In genomic region chr6:116673471-116674282, GRCm38 (mm10) we compare ENCODE assay signal across 8 mouse cellular contexts. TPM values are rescaled to one million over a fixed set of nuclear protein-coding genes. Genes with fewer than 3 reads are reported as not detected.
A peak's percentile ranks its signal among the peaks of the same experiment; 100 is the strongest.
DNase-seq lines count a peak whose midpoint lies in the region; ATAC-seq and TF ChIP-seq lines count a peak whose summit lies in the region.

TSS of gene Rassf4 (minus strand) at chr6:116673952.

- H3K4me2 ChIP-seq in lung, embryonic 15.5 days: peak within 1 kb of the TSS; percentile 95

- peak within 1 kb of the TSS; percentile 76 for H3K4me3 ChIP-seq in ES-E14 (ENCODE audit: insufficient read depth in 1 of 2, low read depth in 1 of 2, low read length in 2 of 2, poor library complexity in 1 of 2, severe bottlenecking in 1 of 2)
- peak within 1 kb of the TSS; percentile 69 for H3K4me3 ChIP-seq in hindbrain, embryonic 10.5 days
- H3K4me3 ChIP-seq in lung, embryonic 15.5 days: peak within 1 kb of the TSS; percentile 49

- WGBS in hindbrain, embryonic 10.5 days: under 1% methylated on average over 44 of the region's 44 CpGs
- under 1% methylated on average over 44 of the region's 44 CpGs for WGBS in lung, embryonic 15.5 days

- in situ Hi-C loops in ES-E14 (cut with MboI; ENCODE audit: low sequenced_read_pairs in 2 of 2, unreplicated experiment in 2 of 2): no loop called here

- peak; percentile 77 for DNase-seq in ES-E14 (ENCODE audit: low read depth, low spot score)
- DNase-seq in cerebellum, adult 9-11 months: peak; percentile 52
- peak; percentile 54 to 66 for DNase-seq in frontal cortex, postnatal 10 days (ENCODE audit: low spot score in 2 of 2)
- peak; percentile 96 for DNase-seq in hindbrain, embryonic 10.5 days (ENCODE audit: low spot score)
- DNase-seq in layer of hippocampus, adult 9-10 months (ENCODE audit: low spot score): peak; percentile 59
- DNase-seq in thymus, adult 18-20 months: peak; percentile 68 to 73

- peak; percentile 91 for ATAC-seq in lung, embryonic 15.5 days (ENCODE audit: borderline replicate concordance, extremely low read depth, low FRiP score, low TSS enrichment)
- ATAC-seq in neutrophil, adult 5-6 weeks (ENCODE audit: extremely low read depth, insufficient number of reproducible peaks, low FRiP score, poor library complexity, severe bottlenecking): peak; percentile 82

- 0 out of 2 replicates have a peak within 1 kb of the TSS, but pooled peaks have one; percentile 36 for H3K9ac ChIP-seq in ES-E14 (ENCODE audit: insufficient read depth, low read depth, low read length, poor library complexity, severe bottlenecking)
- H3K9ac ChIP-seq in lung, embryonic 15.5 days: peak within 1 kb of the TSS; percentile 31; the same call in 1 of the 2 replicates

- H3K36me3 ChIP-seq in ES-E14 (ENCODE audit: control insufficient read depth, insufficient read depth, low read length, poor library complexity, severe bottlenecking): no peaks in the 10 kb centered on the region
- no peaks in the 10 kb centered on the region for H3K36me3 ChIP-seq in hindbrain, embryonic 10.5 days
- no peaks in the 10 kb centered on the region for H3K36me3 ChIP-seq in lung, embryonic 15.5 days

- H3K27me3 ChIP-seq in hindbrain, embryonic 10.5 days (ENCODE audit: insufficient read depth, poor library complexity, severe bottlenecking): peaks cover 34% of the 10 kb centered on the region
- no peaks in the 10 kb centered on the region; the same call in 1 of the 2 replicates for H3K27me3 ChIP-seq in lung, embryonic 15.5 days

- peaks cover 0 to 14% of the 10 kb centered on the region in 2 experiments; a peak in 2 of 4 replicates for H3K4me1 ChIP-seq in ES-E14 (ENCODE audit: control insufficient read depth in 2 of 2, insufficient read depth in 2 of 2, low read length in 2 of 2, poor library complexity in 1 of 2)
- peaks cover 84% of the 10 kb centered on the region for H3K4me1 ChIP-seq in hindbrain, embryonic 10.5 days (replicated peaks)
- peaks cover 11% of the 10 kb centered on the region for H3K4me1 ChIP-seq in lung, embryonic 15.5 days

- H3K27ac ChIP-seq in ES-E14 (ENCODE audit: insufficient read depth, low read depth, low read length, poor library complexity, severe bottlenecking): no peak within 1 kb of the TSS
- H3K27ac ChIP-seq in hindbrain, embryonic 10.5 days: peak within 1 kb of the TSS; percentile 89
- peak within 1 kb of the TSS; percentile 45 for H3K27ac ChIP-seq in lung, embryonic 15.5 days

- no peaks in the 10 kb centered on the region for H3K9me3 ChIP-seq in ES-E14 (ENCODE audit: control insufficient read depth, insufficient read depth, low read depth, low read length)
- no peaks in the 10 kb centered on the region for H3K9me3 ChIP-seq in hindbrain, embryonic 10.5 days
- H3K9me3 ChIP-seq in lung, embryonic 15.5 days: no peaks in the 10 kb centered on the region

TF ChIP-seq in ES-E14, 5 proteins besides CTCF, POLR2A, EP300 and RAD21:
- TF ChIP-seq ZNF384 (IDR thresholded peaks at IDR 0.05; ENCODE audit: low read depth, low read length): no peak
- no peak for TF ChIP-seq HCFC1 (IDR thresholded peaks at IDR 0.05; ENCODE audit: borderline replicate concordance, insufficient read depth, low read length)
- no peak for TF ChIP-seq ZC3H11A (IDR thresholded peaks at IDR 0.05; ENCODE audit: borderline replicate concordance, low read depth, low read length)
- no peak for TF ChIP-seq CHD2 (IDR thresholded peaks at IDR 0.05; ENCODE audit: low read depth, low read length)
- no peak for TF ChIP-seq MAFK (IDR thresholded peaks at IDR 0.05; ENCODE audit: insufficient read depth, low read depth, low read length)

RNA-seq across cellular contexts. Expression of gene Rassf4, which starts in this region (rescaled TPM):
- total RNA-seq in ES-E14 (2012; rRNA removed): 0.74 and 2.8 TPM in 2 replicates
- 60.9 and 61.9 TPM in 2 replicates for polyA plus RNA-seq in hindbrain, embryonic 10.5 days (2016; fragmentation: Nextera tagmentation; extraction: Ambion mirVana)
- 6.0 TPM in 2 replicates for polyA plus RNA-seq in lung, embryonic 15.5 days (2015; fragmentation: Nextera tagmentation; extraction: Ambion mirVana)
- 32.2 and 39.9 TPM in 2 replicates for total RNA-seq in neutrophil, adult 5-6 weeks (2017)
